Mouse (Mus musculus) A20 (cell line): ENCODE measurements around the gene Spred2.

ENCODE experiments used
- DNase-seq: peaks from one replicate; pipeline ENCODE4 v3.0.0-alpha.2; 2011; ENCODE audit warnings: low read depth, low spot score

Spred2 gene

GRCm38 (mm10) chr11:19925149-19925975, 1.2 kb downstream of the Spred2 start:
- peak; percentile 93 for DNase-seq

- peak; percentile 93 for DNase-seq
Measured at GRCm38 (mm10) chr11:19925976-19926842, 2.0 kb downstream of the Spred2 start.

GRCm38 (mm10) chr11:19926843-19927120, 2.6 kb downstream of the Spred2 start:
- DNase-seq = no peak

- peak; percentile 35 for DNase-seq
Measured at GRCm38 (mm10) chr11:19928633-19929032, 4.5 kb downstream of the Spred2 start.

- peak; percentile 67 for DNase-seq
Measured at GRCm38 (mm10) chr11:19929087-19929865, 5.1 kb downstream of the Spred2 start.

GRCm38 (mm10) chr11:19931569-19932230, 7.5 kb downstream of the Spred2 start:
- no peak for DNase-seq

GRCm38 (mm10) chr11:19932983-19933511, 8.9 kb downstream of the Spred2 start:
- DNase-seq = no peak

GRCm38 (mm10) chr11:19935524-19936354, 11.6 kb downstream of the Spred2 start:
- no peak for DNase-seq

GRCm38 (mm10) chr11:19938456-19939004, 14.4 kb downstream of the Spred2 start:
- DNase-seq = no peak

GRCm38 (mm10) chr11:19939305-19939730, 15.1 kb downstream of the Spred2 start:
- DNase-seq = no peak

- no peak for DNase-seq
Measured at GRCm38 (mm10) chr11:19939831-19940230, 15.7 kb downstream of the Spred2 start.

- no peak for DNase-seq
Measured at GRCm38 (mm10) chr11:19941156-19941777, 17.1 kb downstream of the Spred2 start.

- no peak for DNase-seq
Measured at GRCm38 (mm10) chr11:19941978-19942377, 17.8 kb downstream of the Spred2 start.

GRCm38 (mm10) chr11:19943753-19944152, 19.6 kb downstream of the Spred2 start:
- DNase-seq = no peak

GRCm38 (mm10) chr11:19944701-19945100, 20.5 kb downstream of the Spred2 start:
- DNase-seq = no peak

- DNase-seq = no peak
Measured at GRCm38 (mm10) chr11:19946721-19947120, 22.5 kb downstream of the Spred2 start.

GRCm38 (mm10) chr11:19947626-19948135, 23.5 kb downstream of the Spred2 start:
- no peak for DNase-seq

GRCm38 (mm10) chr11:19949725-19950124, 25.6 kb downstream of the Spred2 start:
- DNase-seq = no peak

GRCm38 (mm10) chr11:19950169-19950568, 26.0 kb downstream of the Spred2 start:
- DNase-seq = no peak
